Mouse (Mus musculus): ENCODE data around the gene Apobr. TPM values are rescaled to one million over a fixed set of nuclear protein-coding genes. Genes with fewer than 3 reads are reported as not detected.

The Apobr gene
- polyA plus RNA-seq, 1 experiment from 2014 or later, result 0.23 TPM

- Histone ChIP-seq H3K27me3 (ENCODE audit: insufficient read depth, poor library complexity, severe bottlenecking) (0 out of 2 replicates have a peak, but pooled peaks cover 3% of the 10 kb centered on the region), H3K27ac (no peak overlapping the region), H3K36me3 (no peaks in the 10 kb centered on the region), H3K4me1 (no peaks in the 10 kb centered on the region), H3K4me3 (no peak overlapping the region), H3K9me3 (no peaks in the 10 kb centered on the region)
- WGBS, result 66% methylated on average over 3 of the region's 3 CpGs
- DNase-seq (ENCODE audit: low spot score), result no peak
These were observed 22.3 kb downstream of the Apobr start for GRCm38 (mm10) chr7:126607064-126607463.

- no peak for DNase-seq (ENCODE audit: low spot score)
- 82% methylated on average over 5 of the region's 5 CpGs for WGBS
- Histone ChIP-seq H3K4me1 (no peaks in the 10 kb centered on the region), H3K36me3 (no peaks in the 10 kb centered on the region), H3K27ac (no peak overlapping the region), H3K27me3 (ENCODE audit: insufficient read depth, poor library complexity, severe bottlenecking) (0 out of 2 replicates have a peak, but pooled peaks cover 3% of the 10 kb centered on the region), H3K9me3 (no peaks in the 10 kb centered on the region), H3K4me3 (no peak overlapping the region)
These were observed 23.1 kb downstream of the Apobr start for GRCm38 (mm10) chr7:126607796-126608195.

- WGBS, result 66% methylated on average over 3 of the region's 3 CpGs
- H3K4me1 ChIP-seq, result no peaks in the 10 kb centered on the region
- no peak overlapping the region for H3K27ac ChIP-seq
- H3K27me3 ChIP-seq (ENCODE audit: insufficient read depth, poor library complexity, severe bottlenecking), result no peaks in the 10 kb centered on the region
- DNase-seq (ENCODE audit: low spot score), result no peak
- H3K9me3 ChIP-seq, result no peaks in the 10 kb centered on the region
- H3K4me3 ChIP-seq, result no peak overlapping the region
- H3K36me3 ChIP-seq, result no peaks in the 10 kb centered on the region
These were observed 28.0 kb downstream of the Apobr start for GRCm38 (mm10) chr7:126612736-126613135.

- DNase-seq (ENCODE audit: low spot score), result no peak
- no peaks in the 10 kb centered on the region for H3K4me1 ChIP-seq
- H3K27ac ChIP-seq, result no peak overlapping the region
- H3K9me3 ChIP-seq, result no peaks in the 10 kb centered on the region
- no peak overlapping the region for H3K4me3 ChIP-seq
- no peaks in the 10 kb centered on the region for H3K36me3 ChIP-seq
- 65% methylated on average over 3 of the region's 3 CpGs for WGBS
- H3K27me3 ChIP-seq (ENCODE audit: insufficient read depth, poor library complexity, severe bottlenecking), result no peaks in the 10 kb centered on the region
These were observed 32.0 kb downstream of the Apobr start for GRCm38 (mm10) chr7:126616707-126617106.

- Histone ChIP-seq H3K27me3 (ENCODE audit: insufficient read depth, poor library complexity, severe bottlenecking) (0 out of 2 replicates have a peak, but pooled peaks cover 2% of the 10 kb centered on the region), H3K9me3 (no peaks in the 10 kb centered on the region), H3K27ac (no peak overlapping the region), H3K4me3 (no peak overlapping the region), H3K4me1 (no peaks in the 10 kb centered on the region), H3K36me3 (no peaks in the 10 kb centered on the region)
- DNase-seq (ENCODE audit: low spot score), result no peak
- 82% methylated on average over 10 of the region's 10 CpGs for WGBS
These were observed 35.0 kb downstream of the Apobr start for GRCm38 (mm10) chr7:126619559-126620275.

- 0 out of 2 replicates have a peak, but pooled peaks cover 7% of the 10 kb centered on the region for H3K27me3 ChIP-seq (ENCODE audit: insufficient read depth, poor library complexity, severe bottlenecking)
- no peak overlapping the region for H3K27ac ChIP-seq
- H3K4me3 ChIP-seq, result no peak overlapping the region
- H3K36me3 ChIP-seq, result no peaks in the 10 kb centered on the region
- no peaks in the 10 kb centered on the region for H3K9me3 ChIP-seq
- WGBS, result 74% methylated on average over 9 of the region's 9 CpGs
- no peak for DNase-seq (ENCODE audit: low spot score)
- H3K4me1 ChIP-seq, result peaks cover 5% of the 10 kb centered on the region; the same call in 1 of the 2 replicates
These were observed 37.0 kb downstream of the Apobr start for GRCm38 (mm10) chr7:126621452-126622359.

- H3K36me3 ChIP-seq, result no peaks in the 10 kb centered on the region
- H3K4me3 ChIP-seq, result no peak overlapping the region
- 0 out of 2 replicates have a peak, but pooled peaks cover 7% of the 10 kb centered on the region for H3K27me3 ChIP-seq (ENCODE audit: insufficient read depth, poor library complexity, severe bottlenecking)
- H3K27ac ChIP-seq, result no peak overlapping the region
- WGBS, result 67% methylated on average over 1 of the region's 1 CpGs
- peaks cover 8% of the 10 kb centered on the region; the same call in 1 of the 2 replicates for H3K4me1 ChIP-seq
- no peaks in the 10 kb centered on the region for H3K9me3 ChIP-seq
- no peak for DNase-seq (ENCODE audit: low spot score)
These were observed 38.6 kb downstream of the Apobr start for GRCm38 (mm10) chr7:126623381-126623780.

- no peak overlapping the region for H3K4me3 ChIP-seq
- WGBS, result 52% methylated on average over 16 of the region's 16 CpGs
- no peaks in the 10 kb centered on the region for H3K36me3 ChIP-seq
- H3K9me3 ChIP-seq, result no peaks in the 10 kb centered on the region
- H3K27me3 ChIP-seq (ENCODE audit: insufficient read depth, poor library complexity, severe bottlenecking), result 0 out of 2 replicates have a peak, but pooled peaks cover 7% of the 10 kb centered on the region
- no peak for DNase-seq (ENCODE audit: low spot score)
- H3K4me1 ChIP-seq, result peaks cover 8% of the 10 kb centered on the region; the same call in 1 of the 2 replicates
- H3K27ac ChIP-seq, result no peak overlapping the region
These were observed 40.0 kb downstream of the Apobr start for GRCm38 (mm10) chr7:126624774-126625173.

GRCm38 (mm10) chr7:126625369-126625768 is 40.6 kb downstream of the Apobr start:
- no peak for DNase-seq (ENCODE audit: low spot score)
- H3K9me3 ChIP-seq, result no peaks in the 10 kb centered on the region
- H3K36me3 ChIP-seq, result no peaks in the 10 kb centered on the region
- H3K4me3 ChIP-seq, result no peak overlapping the region
- 0 out of 2 replicates have a peak, but pooled peaks cover 7% of the 10 kb centered on the region for H3K27me3 ChIP-seq (ENCODE audit: insufficient read depth, poor library complexity, severe bottlenecking)
- H3K27ac ChIP-seq, result no peak overlapping the region; the same call in 1 of the 2 replicates
- 50% methylated on average over 6 of the region's 6 CpGs for WGBS
- H3K4me1 ChIP-seq, result peaks cover 8% of the 10 kb centered on the region; the same call in 1 of the 2 replicates

GRCm38 (mm10) chr7:126625807-126626600 is 41.3 kb downstream of the Apobr start:
- Histone ChIP-seq H3K4me1 (peaks cover 8% of the 10 kb centered on the region; the same call in 1 of the 2 replicates), H3K4me3 (no peak overlapping the region), H3K9me3 (no peaks in the 10 kb centered on the region), H3K27me3 (ENCODE audit: insufficient read depth, poor library complexity, severe bottlenecking) (0 out of 2 replicates have a peak, but pooled peaks cover 7% of the 10 kb centered on the region), H3K36me3 (no peaks in the 10 kb centered on the region), H3K27ac (no peak overlapping the region)
- WGBS, result 80% methylated on average over 3 of the region's 3 CpGs
- DNase-seq (ENCODE audit: low spot score), result no peak

- H3K27me3 ChIP-seq (ENCODE audit: insufficient read depth, poor library complexity, severe bottlenecking), result 0 out of 2 replicates have a peak, but pooled peaks cover 7% of the 10 kb centered on the region
- peak overlapping the region; percentile 30; the same call in 1 of the 2 replicates for H3K27ac ChIP-seq
- no peaks in the 10 kb centered on the region for H3K9me3 ChIP-seq
- H3K4me3 ChIP-seq, result no peak overlapping the region
- DNase-seq (ENCODE audit: low spot score), result no peak
- WGBS, result 66% methylated on average over 6 of the region's 6 CpGs
- peaks cover 8% of the 10 kb centered on the region; the same call in 1 of the 2 replicates for H3K4me1 ChIP-seq
- no peaks in the 10 kb centered on the region for H3K36me3 ChIP-seq
These were observed 43.4 kb downstream of the Apobr start for GRCm38 (mm10) chr7:126628111-126628510.

- 71% methylated on average over 3 of the region's 3 CpGs for WGBS
These were observed 45.2 kb downstream of the Apobr start for GRCm38 (mm10) chr7:126629915-126630314.

More at GRCm38 (mm10) chr7:126629915-126630314, 45.2 kb downstream of the Apobr start:
- Histone ChIP-seq H3K9me3 (no peaks in the 10 kb centered on the region), H3K4me3 (no peak overlapping the region), H3K4me1 (peaks cover 8% of the 10 kb centered on the region; the same call in 1 of the 2 replicates), H3K36me3 (no peaks in the 10 kb centered on the region), H3K27ac (no peak overlapping the region), H3K27me3 (ENCODE audit: insufficient read depth, poor library complexity, severe bottlenecking) (peaks cover 9% of the 10 kb centered on the region; the same call in 1 of the 2 replicates)
- no peak for DNase-seq (ENCODE audit: low spot score)

All from heart, embryonic 10.5 days (tissue).